Mouse (Mus musculus) olfactory bulb, adult 2 months (tissue): ENCODE data around the gene Polr3b.

Experiments used
- CTCF ChIP-seq: fragments of 200-500 bp; IDR thresholded peaks from 2 replicates; pipeline ENCODE4 v1.5.1; 2012; ENCODE audit warnings: low read depth, mild to moderate bottlenecking, low read length, moderate library complexity; ENCODE audit not compliant: insufficient read depth
- POLR2A ChIP-seq: fragments of 200-500 bp; IDR thresholded peaks from 2 replicates; pipeline ENCODE4 v1.6.1; 2012; ENCODE audit warnings: mild to moderate bottlenecking, low read depth, low read length, moderate library complexity; ENCODE audit not compliant: insufficient read depth

DNA sequence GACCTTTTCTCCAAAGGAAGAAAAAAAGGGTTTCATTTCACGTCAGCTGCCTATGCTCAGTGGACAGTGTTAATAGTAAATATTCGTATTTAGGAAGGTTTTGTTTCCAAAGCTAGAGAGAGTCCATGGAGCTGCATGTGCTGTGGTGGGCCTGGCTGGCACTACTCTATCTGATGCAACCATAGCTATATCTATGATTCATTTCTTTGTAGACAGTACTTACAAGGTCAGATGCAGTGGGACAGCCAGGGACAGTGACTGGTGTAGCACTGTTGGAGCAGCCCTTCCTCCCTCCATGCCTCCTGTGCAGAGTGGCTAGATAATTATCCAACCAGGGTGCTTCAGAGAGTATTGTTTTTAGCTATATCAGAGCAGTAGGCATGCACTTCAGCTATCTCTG is 9.8 kb upstream of the Polr3b start:
- TF ChIP-seq CTCF (no peak), POLR2A (no peak)
